Mouse (Mus musculus) G1E (cell line): ENCODE measurements around the gene Atp9a.

ENCODE experiments used
- CTCF ChIP-seq: IDR thresholded peaks from 2 replicates; pipeline ENCODE4 v1.5.1; 2012; ENCODE audit warnings: low read depth, low read length, inconsistent platforms, mixed read lengths
- GATA1 ChIP-seq: IDR thresholded peaks from 2 replicates; pipeline ENCODE4 v1.6.1; 2012; ENCODE audit warnings: borderline replicate concordance, low read length, inconsistent platforms, mixed read lengths
- POLR2AphosphoS5 ChIP-seq: IDR thresholded peaks from 2 replicates; pipeline ENCODE4 v1.6.1; 2012; ENCODE audit warnings: low read depth, low read length, inconsistent platforms; ENCODE audit not compliant: insufficient replicate concordance
- TAL1 ChIP-seq: conservative IDR thresholded peaks from 2 replicates; pipeline ENCODE4 v1.6.1; 2012; ENCODE audit warnings: low read depth, low read length, inconsistent platforms, mixed read lengths

DNA sequence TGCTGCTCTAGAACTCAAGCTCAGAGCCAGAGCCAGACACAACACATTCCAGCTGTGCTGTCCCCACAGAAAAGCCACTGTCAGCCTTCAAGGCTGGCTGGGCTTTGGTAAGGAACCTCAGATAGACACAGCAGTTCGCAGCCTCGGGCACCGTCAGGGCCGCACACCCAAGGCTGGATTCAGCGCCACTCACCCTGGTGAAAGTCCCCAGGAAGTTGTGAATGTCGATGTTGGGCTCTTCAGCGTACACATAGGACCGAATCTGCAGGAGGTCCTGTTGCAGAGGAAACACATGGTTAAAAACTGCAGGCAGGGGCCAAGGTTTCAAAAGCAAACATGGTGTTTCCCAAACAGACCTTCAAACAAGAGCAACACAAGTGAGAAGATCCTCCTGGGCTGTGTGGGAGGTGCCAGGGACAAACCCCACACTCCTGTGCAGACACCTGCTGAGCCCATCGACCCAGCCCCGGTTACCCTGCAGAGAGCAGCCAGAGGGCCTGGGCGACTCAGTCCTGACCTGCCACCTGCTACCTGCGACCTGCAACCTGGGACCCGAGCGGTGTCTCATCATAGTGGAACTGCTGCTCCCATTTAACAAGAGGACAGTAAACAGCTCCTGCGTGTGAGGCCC lies 58.6 kb downstream of the Atp9a start:
- TF ChIP-seq CTCF (no peak), GATA1 (no peak), TAL1 (no peak), POLR2AphosphoS5 (no peak)
